Mouse (Mus musculus) T-helper 2 cell (primary cell): ENCODE data around the gene Inpp5f.

ENCODE experiments used
- in situ Hi-C: fragments of 300-600 bp; cut with MboI, MseI; formaldehyde crosslinking; loops from one replicate; pipeline ENCODE4 v1.15.1; 2025; ENCODE audit warnings: high pct_unique_total_duplicates

Gene Inpp5f

DNA sequence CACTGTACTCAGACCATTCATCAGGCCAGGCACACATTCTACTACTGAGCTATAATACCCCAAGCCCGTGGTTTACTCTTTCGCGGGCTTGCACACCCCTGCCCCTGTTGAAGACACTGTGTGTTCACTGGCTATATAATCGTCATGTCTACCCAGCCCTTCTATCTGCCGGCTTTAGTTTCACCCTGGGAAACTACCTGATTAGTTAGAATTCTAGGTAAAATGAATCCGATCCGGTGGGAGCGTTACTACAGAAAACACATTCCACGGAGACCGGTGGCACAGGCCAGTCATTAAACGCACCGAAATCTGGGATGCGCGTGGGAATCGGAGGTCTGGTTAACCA is 128.0 kb downstream of the Inpp5f start:
- in situ Hi-C loops: no loop called here

DNA sequence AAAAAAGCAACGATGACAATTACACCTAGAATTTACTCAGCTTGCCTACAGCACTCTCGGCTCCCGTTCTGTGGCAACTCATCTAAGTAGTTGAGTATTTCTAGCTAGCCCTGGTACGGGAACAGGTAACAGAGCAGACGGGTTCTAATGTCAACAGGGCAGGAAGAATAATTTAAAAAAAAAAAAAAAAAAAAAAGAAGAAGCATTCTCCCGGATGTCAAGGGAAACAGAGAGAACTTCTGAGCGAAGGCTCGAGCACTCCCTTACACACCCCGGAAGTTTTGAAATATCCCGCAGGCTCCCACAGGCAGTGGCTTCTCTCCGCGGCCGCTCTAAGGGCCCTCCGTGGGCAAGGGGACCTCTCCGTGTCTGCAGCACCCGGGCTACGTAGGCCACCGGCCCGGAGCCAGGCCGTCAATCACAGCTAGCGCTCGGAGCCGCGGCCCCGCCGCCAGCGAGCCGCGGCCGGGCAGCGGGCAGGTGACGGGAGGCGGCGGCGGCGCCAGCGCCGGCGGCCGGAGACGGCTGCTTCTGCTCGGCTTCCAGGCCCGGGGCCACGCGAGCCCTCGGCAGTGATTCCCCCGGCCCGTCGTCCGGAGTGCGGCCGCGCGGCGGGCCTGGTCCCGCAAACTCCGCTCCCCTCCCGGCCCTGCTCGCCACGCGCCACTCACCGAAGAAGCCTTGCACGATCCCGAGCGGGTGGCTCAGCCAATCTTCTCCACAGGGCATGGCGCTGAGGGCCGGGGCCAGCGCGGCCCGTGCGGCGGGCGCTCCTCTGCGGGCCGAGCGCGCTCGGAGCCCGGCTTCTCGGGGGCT is 128.5 kb downstream of the Inpp5f start:
- in situ Hi-C loops: no loop called here

DNA sequence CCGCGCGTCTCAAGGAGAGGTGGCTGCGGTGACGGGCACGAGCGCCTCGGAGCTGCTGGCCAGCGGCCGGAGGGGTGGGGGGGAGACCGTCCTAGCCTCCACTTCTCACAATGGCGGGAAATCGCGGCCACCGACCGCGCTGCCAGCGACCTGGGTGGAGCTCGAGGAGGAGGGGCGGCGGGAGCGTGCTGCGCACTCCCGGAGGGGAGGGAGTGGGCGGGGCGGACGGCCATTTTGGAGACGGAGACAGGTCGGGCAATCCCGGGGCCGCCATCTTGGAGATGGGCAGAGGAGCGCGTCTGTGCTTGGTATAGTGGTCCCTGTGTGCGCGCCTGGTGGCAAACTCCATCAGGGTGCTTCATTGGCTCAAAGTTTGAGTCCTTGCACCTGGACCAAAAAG is 129.2 kb downstream of the Inpp5f start, which contains the start of gene Mcmbp:
Gene Mcmbp (minus strand): TSS at position 162 of the 400 bp plus-strand sequence.
- in situ Hi-C loops: no loop called here

DNA sequence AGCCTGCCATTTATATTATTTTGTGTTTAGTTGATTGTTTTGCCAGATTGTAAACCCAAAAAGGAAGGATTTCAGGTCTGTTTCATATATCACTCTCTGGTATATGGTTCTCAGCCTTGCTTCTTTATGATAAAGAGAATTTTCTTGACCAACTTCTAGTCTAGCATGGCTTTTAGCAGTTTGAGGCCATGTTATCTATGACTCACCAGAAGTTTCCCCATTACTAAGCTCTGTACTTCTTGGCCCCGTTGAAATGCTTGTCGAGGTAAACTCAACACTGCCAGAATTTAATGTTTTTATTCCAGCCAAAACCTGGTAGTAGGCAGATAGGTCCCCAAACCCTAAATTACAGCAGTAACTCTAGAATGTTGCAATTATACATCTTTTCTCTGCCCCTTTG is 132.8 kb downstream of the Inpp5f start:
- in situ Hi-C loops: no loop called here

DNA sequence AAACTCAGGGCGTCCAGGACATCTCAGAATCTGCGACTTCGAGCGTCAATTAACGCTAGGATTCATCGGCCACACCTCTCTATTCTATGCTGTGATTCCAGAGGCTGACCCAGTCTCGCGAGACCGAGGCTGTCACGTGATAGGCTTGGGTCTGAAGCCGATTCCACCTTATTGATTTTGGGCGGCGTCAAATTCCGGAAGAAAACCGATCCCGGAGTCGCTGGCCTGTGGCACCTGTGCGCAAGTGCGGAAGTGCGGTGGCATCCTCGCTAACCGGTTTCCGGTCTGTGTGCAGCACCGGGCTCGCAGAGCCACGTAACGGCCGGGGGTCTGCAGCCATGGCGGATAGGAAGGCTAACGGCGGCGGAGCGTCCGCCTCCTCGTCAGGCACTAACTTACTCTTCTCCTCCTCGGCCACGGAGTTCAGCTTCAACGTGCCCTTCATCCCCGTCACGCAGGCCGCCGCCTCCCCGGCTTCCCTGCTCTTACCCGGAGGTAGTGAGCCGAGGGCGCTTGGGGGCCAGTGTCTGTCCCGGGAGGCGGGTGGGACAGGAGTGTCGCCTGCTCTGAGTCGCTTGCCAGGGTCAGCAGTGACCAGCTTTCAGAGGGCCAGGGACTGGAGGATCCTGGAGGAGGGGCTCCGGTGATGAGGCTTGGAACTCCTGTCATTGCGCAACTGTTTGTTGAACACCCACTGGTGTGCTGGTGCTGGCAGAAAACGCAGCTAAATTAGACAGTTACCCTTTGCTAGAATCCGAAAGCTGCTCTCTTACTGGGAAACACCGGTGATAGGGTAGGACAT is 133.8 kb downstream of the Inpp5f start, which contains the start of gene Sec23ip:
Gene Sec23ip (plus strand): TSS at position 260 of the 802 bp plus-strand sequence.
- in situ Hi-C loops: no loop called here
